Mouse (Mus musculus) hindbrain, embryonic 12.5 days (tissue): ENCODE results near the gene Cd320. TPM values are rescaled to one million over a fixed set of nuclear protein-coding genes. Genes with fewer than 3 reads are reported as not detected.
A peak's percentile ranks its signal among the peaks of the same experiment; 100 is the strongest.

Experiments
- ATAC-seq: fragments of 200-750 bp; cut with Nextera tagmentation; 2 replicates; pipeline ENCODE4 v1.8.0; 2017; ENCODE audit warnings: moderate TSS enrichment; ENCODE audit not compliant: low FRiP score
- H3K27ac ChIP-seq: fragments of 300-500 bp; sonication (generic); 2 replicates; pipeline ENCODE4 v1.5.1; 2016; ENCODE audit warnings: mild to moderate bottlenecking
- H3K27me3 ChIP-seq: fragments of 300-500 bp; sonication (generic); 2 replicates; pipeline ENCODE4 v1.6.1; 2016; ENCODE audit warnings: mild to moderate bottlenecking
- H3K36me3 ChIP-seq: fragments of 300-500 bp; sonication (generic); 2 replicates; pipeline ENCODE4 v1.6.1; 2016; ENCODE audit warnings: mild to moderate bottlenecking
- H3K4me1 ChIP-seq: fragments of 300-500 bp; sonication (generic); 2 replicates; pipeline ENCODE4 v1.6.1; 2016
- H3K4me2 ChIP-seq: fragments of 300-500 bp; sonication (generic); replicated peaks from 2 replicates; pipeline ENCODE4 v1.6.1; 2016; ENCODE audit warnings: mild to moderate bottlenecking
- H3K4me3 ChIP-seq: fragments of 300-500 bp; sonication (generic); 2 replicates; pipeline ENCODE4 v1.5.1; 2016; ENCODE audit warnings: mild to moderate bottlenecking
- H3K9ac ChIP-seq: fragments of 300-500 bp; sonication (generic); 2 replicates; pipeline ENCODE4 v1.6.1; 2016; ENCODE audit warnings: mild to moderate bottlenecking, moderate library complexity
- H3K9me3 ChIP-seq: fragments of 300-500 bp; sonication (generic); replicated peaks from 2 replicates; pipeline ENCODE4 v1.6.1; 2016; ENCODE audit warnings: mild to moderate bottlenecking
- WGBS: fragments of 180-500 bp; shearing (Covaris S2); methylation state at CpG from one replicate; pipeline ENCODE4 v1.1.7; 2016; 5-methylcytosine and 5-hydroxymethylcytosine counted together
- polyA plus RNA-seq: library from polyadenylated mRNA; unstranded; fragments of >200 nt; fragmentation: Nextera tagmentation; extraction: Ambion mirVana; gene quantifications from 2 replicates; pipeline ENCODE4 v1.2.1, GENCODE M21; 2016

Gene Cd320
- 54.6 and 59.4 TPM in 2 replicates for polyA plus RNA-seq

GRCm38 (mm10) chr17:33842966-33843795 is at the start of gene Cd320:
TSS of gene Cd320 (plus strand) at chr17:33843091.
- Histone ChIP-seq H3K27me3 (no peaks in the 10 kb centered on the region), H3K4me1 (peaks cover 15% of the 10 kb centered on the region), H3K9me3 (no peaks in the 10 kb centered on the region), H3K27ac (peak within 1 kb of the TSS; percentile 86), H3K4me2 (peak within 1 kb of the TSS; percentile 95), H3K9ac (peak within 1 kb of the TSS; percentile 81), H3K4me3 (peak within 1 kb of the TSS; percentile 90), H3K36me3 (peaks cover 25% of the 10 kb centered on the region)
- ATAC-seq, result peak; percentile 94
- WGBS, result under 1% methylated on average over 45 of the region's 45 CpGs

GRCm38 (mm10) chr17:33798306-33798705 is 44.6 kb upstream of the Cd320 start:
- 52% methylated on average over 3 of the region's 3 CpGs for WGBS
- no peak for ATAC-seq

GRCm38 (mm10) chr17:33799277-33799676 is 43.6 kb upstream of the Cd320 start:
- Histone ChIP-seq H3K27me3 (no peaks in the 10 kb centered on the region), H3K9me3 (no peaks in the 10 kb centered on the region), H3K27ac (no peak overlapping the region), H3K9ac (no peak overlapping the region), H3K36me3 (no peaks in the 10 kb centered on the region), H3K4me3 (no peak overlapping the region), H3K4me2 (no peak overlapping the region), H3K4me1 (no peaks in the 10 kb centered on the region)
- ATAC-seq, result no peak
- 79% methylated on average over 1 of the region's 1 CpGs for WGBS

More at GRCm38 (mm10) chr17:33798306-33798705, 44.6 kb upstream of the Cd320 start:
- H3K4me2 ChIP-seq, result no peak overlapping the region
- no peaks in the 10 kb centered on the region for H3K9me3 ChIP-seq
- no peaks in the 10 kb centered on the region for H3K36me3 ChIP-seq
- H3K4me3 ChIP-seq, result no peak overlapping the region
- no peak overlapping the region for H3K9ac ChIP-seq
- no peaks in the 10 kb centered on the region for H3K4me1 ChIP-seq
- H3K27ac ChIP-seq, result no peak overlapping the region
- H3K27me3 ChIP-seq, result no peaks in the 10 kb centered on the region

- WGBS, result 2% methylated on average over 2 of the region's 2 CpGs
- Histone ChIP-seq H3K9me3 (no peaks in the 10 kb centered on the region), H3K36me3 (no peaks in the 10 kb centered on the region), H3K4me1 (no peaks in the 10 kb centered on the region), H3K9ac (no peak overlapping the region), H3K27me3 (no peaks in the 10 kb centered on the region), H3K27ac (no peak overlapping the region), H3K4me2 (no peak overlapping the region), H3K4me3 (no peak overlapping the region)
- no peak for ATAC-seq
These were observed 40.7 kb upstream of the Cd320 start for GRCm38 (mm10) chr17:33802221-33802620.

GRCm38 (mm10) chr17:33804205-33804604 is 38.7 kb upstream of the Cd320 start:
- no peak for ATAC-seq
- 67% methylated on average over 4 of the region's 4 CpGs for WGBS
- H3K27me3 ChIP-seq, result no peaks in the 10 kb centered on the region
- H3K4me3 ChIP-seq, result no peak overlapping the region
- no peaks in the 10 kb centered on the region for H3K4me1 ChIP-seq
- H3K9me3 ChIP-seq, result no peaks in the 10 kb centered on the region
- H3K4me2 ChIP-seq, result no peak overlapping the region
- H3K9ac ChIP-seq, result no peak overlapping the region
- no peaks in the 10 kb centered on the region for H3K36me3 ChIP-seq
- H3K27ac ChIP-seq, result no peak overlapping the region

- H3K4me1 ChIP-seq, result no peaks in the 10 kb centered on the region
- no peak for ATAC-seq
- H3K9ac ChIP-seq, result no peak overlapping the region
- H3K9me3 ChIP-seq, result no peaks in the 10 kb centered on the region
- H3K4me2 ChIP-seq, result no peak overlapping the region
- H3K36me3 ChIP-seq, result no peaks in the 10 kb centered on the region
- H3K27me3 ChIP-seq, result no peaks in the 10 kb centered on the region
- no peak overlapping the region for H3K4me3 ChIP-seq
- no peak overlapping the region for H3K27ac ChIP-seq
- WGBS, result 68% methylated on average over 1 of the region's 1 CpGs
These were observed 38.1 kb upstream of the Cd320 start for GRCm38 (mm10) chr17:33804745-33805144.

GRCm38 (mm10) chr17:33807181-33807888 is 35.6 kb upstream of the Cd320 start:
- Histone ChIP-seq H3K27ac (no peak overlapping the region), H3K9ac (no peak overlapping the region), H3K4me2 (no peak overlapping the region), H3K27me3 (peaks cover 12% of the 10 kb centered on the region), H3K36me3 (no peaks in the 10 kb centered on the region), H3K4me3 (no peak overlapping the region), H3K4me1 (no peaks in the 10 kb centered on the region; the same call in 1 of the 2 replicates), H3K9me3 (no peaks in the 10 kb centered on the region)
- no peak for ATAC-seq
- 60% methylated on average over 8 of the region's 9 CpGs for WGBS

- 44% methylated on average over 10 of the region's 10 CpGs for WGBS
- no peak overlapping the region for H3K4me3 ChIP-seq
These were observed 34.7 kb upstream of the Cd320 start for GRCm38 (mm10) chr17:33808192-33808591.

GRCm38 (mm10) chr17:33810334-33811141 is 32.4 kb upstream of the Cd320 start, which contains the start of gene Kank3:
TSS of gene Kank3 (plus strand) at chr17:33810519.
- Histone ChIP-seq H3K36me3 (no peaks in the 10 kb centered on the region), H3K9ac (peak within 1 kb of the TSS; percentile 54)
- peak; percentile 97 for ATAC-seq

More at GRCm38 (mm10) chr17:33808192-33808591, 34.7 kb upstream of the Cd320 start:
- Histone ChIP-seq H3K9ac (no peak overlapping the region), H3K4me2 (no peak overlapping the region), H3K9me3 (no peaks in the 10 kb centered on the region), H3K36me3 (no peaks in the 10 kb centered on the region), H3K4me1 (no peaks in the 10 kb centered on the region; the same call in 1 of the 2 replicates), H3K27ac (no peak overlapping the region), H3K27me3 (peaks cover 12% of the 10 kb centered on the region)
- no peak for ATAC-seq

GRCm38 (mm10) chr17:33811142-33811516 is 31.8 kb upstream of the Cd320 start:
- Histone ChIP-seq H3K4me1 (no peaks in the 10 kb centered on the region; the same call in 1 of the 2 replicates), H3K9me3 (no peaks in the 10 kb centered on the region), H3K27me3 (peaks cover 12% of the 10 kb centered on the region), H3K27ac (no peak overlapping the region), H3K36me3 (no peaks in the 10 kb centered on the region), H3K4me2 (peak overlapping the region; percentile 67), H3K4me3 (peak overlapping the region; percentile 49), H3K9ac (no peak overlapping the region)
- WGBS, result 30% methylated on average over 7 of the region's 7 CpGs
- no peak for ATAC-seq

More at GRCm38 (mm10) chr17:33810334-33811141, 32.4 kb upstream of the Cd320 start, which contains the start of gene Kank3:
- H3K27ac ChIP-seq, result no peak within 1 kb of the TSS
- H3K4me2 ChIP-seq, result peak within 1 kb of the TSS; percentile 67
- 2% methylated on average over 36 of the region's 36 CpGs for WGBS
- no peaks in the 10 kb centered on the region for H3K9me3 ChIP-seq
- H3K4me1 ChIP-seq, result no peaks in the 10 kb centered on the region; the same call in 1 of the 2 replicates
- H3K4me3 ChIP-seq, result peak within 1 kb of the TSS; percentile 49
- peaks cover 12% of the 10 kb centered on the region for H3K27me3 ChIP-seq

GRCm38 (mm10) chr17:33812475-33812874 is 30.4 kb upstream of the Cd320 start:
- H3K4me3 ChIP-seq, result no peak overlapping the region
- H3K9me3 ChIP-seq, result no peaks in the 10 kb centered on the region
- H3K9ac ChIP-seq, result no peak overlapping the region
- H3K27ac ChIP-seq, result no peak overlapping the region
- no peaks in the 10 kb centered on the region for H3K36me3 ChIP-seq
- no peak for ATAC-seq
- 63% methylated on average over 3 of the region's 3 CpGs for whole genome bisulfite sequencing
- peaks cover 12% of the 10 kb centered on the region for H3K27me3 ChIP-seq
- H3K4me1 ChIP-seq, result peaks cover 5% of the 10 kb centered on the region
- H3K4me2 ChIP-seq, result no peak overlapping the region

- H3K4me2 ChIP-seq, result no peak overlapping the region
- WGBS, result 77% methylated on average over 4 of the region's 4 CpGs
- H3K4me3 ChIP-seq, result no peak overlapping the region
- H3K36me3 ChIP-seq, result no peaks in the 10 kb centered on the region
- H3K9ac ChIP-seq, result no peak overlapping the region
- no peak overlapping the region for H3K27ac ChIP-seq
- peaks cover 12% of the 10 kb centered on the region for H3K27me3 ChIP-seq
- H3K4me1 ChIP-seq, result peaks cover 8% of the 10 kb centered on the region
- no peaks in the 10 kb centered on the region for H3K9me3 ChIP-seq
- ATAC-seq, result no peak
These were observed 29.9 kb upstream of the Cd320 start for GRCm38 (mm10) chr17:33812990-33813389.
